Mouse (Mus musculus) E14TG2a.4 (cell line): ENCODE measurements around the gene Ppp2r1b.

Experiments used
- CTCF ChIP-seq: conservative IDR thresholded peaks from 2 replicates; pipeline ENCODE4 v1.5.1; 2014; ENCODE audit warnings: low read length
- POU5F1 ChIP-seq: IDR thresholded peaks from 2 replicates; pipeline ENCODE4 v1.6.1; 2014; ENCODE audit warnings: low read length, borderline replicate concordance

DNA sequence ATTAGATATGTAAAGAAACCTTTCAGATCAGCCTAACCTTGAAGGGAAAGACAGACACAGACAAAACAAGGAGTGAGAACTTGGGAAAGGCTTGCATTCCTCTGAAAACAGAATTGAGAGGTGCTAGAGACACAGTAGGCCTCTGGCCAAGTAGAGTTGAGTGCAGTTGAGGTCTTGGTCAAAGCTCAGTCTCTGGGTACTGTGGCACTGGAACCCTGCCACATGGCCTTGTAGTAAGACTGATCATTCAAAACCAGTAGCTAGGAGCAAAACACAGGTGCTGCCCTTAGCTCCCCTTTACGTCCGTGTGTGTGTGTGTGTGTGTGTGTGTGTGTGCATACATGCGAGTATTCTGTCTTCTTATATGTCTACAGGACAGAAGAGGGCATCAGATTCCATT lies 31.2 kb downstream of the Ppp2r1b start:
- no peak for TF ChIP-seq CTCF
- no peak for TF ChIP-seq POU5F1
